8 mouse cellular contexts compared by ENCODE assay signal in the genomic region with DNA sequence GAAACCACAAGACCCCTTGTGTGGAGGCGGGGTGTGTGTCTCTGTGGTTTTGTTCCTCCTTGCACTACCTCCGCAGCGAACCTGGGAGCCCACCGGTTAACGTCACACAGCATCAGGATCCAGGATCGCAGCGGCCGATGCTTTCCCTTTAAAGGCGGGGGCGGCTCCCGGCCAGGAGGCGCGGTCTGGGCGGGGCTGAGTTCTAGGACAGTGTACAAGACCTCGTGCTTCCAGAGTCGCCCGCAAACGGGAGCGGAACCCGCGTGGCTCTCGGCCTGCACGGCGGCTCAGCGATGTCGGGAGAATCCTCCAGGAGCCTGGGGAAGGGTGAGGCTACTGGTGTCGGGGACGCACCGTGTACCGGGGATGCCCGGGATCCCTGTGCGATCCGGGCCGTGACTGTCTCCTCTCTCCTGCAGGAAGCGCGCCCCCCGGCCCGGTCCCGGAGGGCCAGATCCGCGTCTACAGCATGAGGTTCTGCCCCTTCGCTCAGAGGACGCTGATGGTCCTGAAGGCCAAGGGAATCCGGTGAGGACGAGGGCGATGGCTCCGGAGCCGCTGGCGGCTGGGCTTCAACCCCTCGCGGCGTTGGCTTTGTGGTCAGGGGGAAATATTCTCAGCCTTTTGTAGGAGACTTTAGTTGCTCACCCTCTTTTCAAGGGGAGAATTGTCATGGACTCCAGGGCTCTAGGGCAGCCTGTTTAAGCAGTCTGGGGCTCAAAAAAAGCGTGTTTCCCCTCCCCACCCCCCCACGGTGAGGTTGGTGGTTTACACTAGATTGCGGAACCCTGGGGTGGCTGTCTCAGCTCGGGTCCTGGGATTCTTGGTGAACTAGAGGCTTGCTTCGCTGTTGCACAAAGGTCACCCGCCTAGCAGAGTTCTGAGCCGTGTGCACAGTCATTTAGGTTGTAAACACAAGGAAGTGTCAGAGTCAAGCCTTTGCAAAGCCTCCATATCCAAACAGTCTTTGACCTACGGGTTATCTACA. TPM values are rescaled to one million over a fixed set of nuclear protein-coding genes. Genes with fewer than 3 reads are reported as not detected.
A peak's percentile ranks its signal among the peaks of the same experiment; 100 is the strongest.
DNase-seq lines count a peak whose midpoint lies in the region; ATAC-seq and TF ChIP-seq lines count a peak whose summit lies in the region.

Gene Gsto1 (plus strand): TSS at position 175 of the 988 bp plus-strand sequence.

- no peaks in the 10 kb centered on the region; the same call in 1 of the 2 replicates for H3K4me1 ChIP-seq in cortical plate, adult 2 months (ENCODE audit: control insufficient read depth, insufficient read depth, low read length)

- peak within 1 kb of the TSS; percentile 45 for H3K4me3 ChIP-seq in cortical plate, adult 2 months (ENCODE audit: insufficient read depth, low read length)

- peak; percentile 68 for ATAC-seq in activated CD4-positive, CD25-positive, alpha-beta regulatory T cell, adult 4 months
- ATAC-seq in megakaryocyte, adult 5-6 weeks (ENCODE audit: poor library complexity, severe bottlenecking): peak; percentile 94

- no peak for TF ChIP-seq CTCF in cortical plate, adult 2 months (IDR thresholded peaks at IDR 0.05; ENCODE audit: extremely low read depth, insufficient read depth, low read length)

- DNase-seq in gastrocnemius, postnatal 10 days: peak; percentile 92
- DNase-seq in induced T-regulatory cell, adult 2 months (ENCODE audit: low read depth): peak; percentile 82
- peak; percentile 76 to 82 for DNase-seq in left cerebral cortex, adult 8-10 months (ENCODE audit: low spot score in 2 of 2)
- peak; percentile 92 for DNase-seq in right cerebral cortex, adult 18-20 months
- DNase-seq in urinary bladder, adult 2 months (ENCODE audit: low spot score): peak; percentile 95

- TF ChIP-seq POLR2A in cortical plate, adult 2 months (IDR thresholded peaks at IDR 0.05; ENCODE audit: extremely low read depth, insufficient read depth, low read length): peak; percentile 84

- H3K27ac ChIP-seq in cortical plate, adult 2 months (ENCODE audit: insufficient read depth, low read length): no peak within 1 kb of the TSS

RNA-seq across cellular contexts. Expression of gene Gsto1, which starts in this region (rescaled TPM):
- polyA plus RNA-seq in activated CD4-positive, CD25-positive, alpha-beta regulatory T cell, adult 4 months (2017; shearing (Covaris generic)): 10 to 100 TPM; 27.1 to 29.5 TPM
- 47.8 and 51.4 TPM in 2 replicates for polyA plus RNA-seq in cortical plate, adult 2 months (2012; rRNA removed)
- total RNA-seq in gastrocnemius, postnatal 10 days (2021): 10 to 100 TPM; 28.1 to 30.1 TPM
- 10 to 100 TPM; 47.5 to 55.8 (median 51.4) TPM for total RNA-seq in left cerebral cortex, adult 8-10 months (2022)
- 159 and 168 TPM in 2 replicates for total RNA-seq in megakaryocyte, adult 5-6 weeks (2015)
- total RNA-seq in megakaryocyte, adult 5-6 weeks (2017): 75.9 and 92.0 TPM in 2 replicates
- polyA plus RNA-seq in urinary bladder, adult 2 months (2012; rRNA removed): 478 and 508 TPM in 2 replicates
